Mouse (Mus musculus): Measurements from ENCODE around the gene Gm45194. TPM values are rescaled to one million over a fixed set of nuclear protein-coding genes. Genes with fewer than 3 reads are reported as not detected.

The Gm45194 gene
- polyA plus RNA-seq (2012; rRNA removed), result 0.11 and 0.46 TPM in 2 replicates

DNA sequence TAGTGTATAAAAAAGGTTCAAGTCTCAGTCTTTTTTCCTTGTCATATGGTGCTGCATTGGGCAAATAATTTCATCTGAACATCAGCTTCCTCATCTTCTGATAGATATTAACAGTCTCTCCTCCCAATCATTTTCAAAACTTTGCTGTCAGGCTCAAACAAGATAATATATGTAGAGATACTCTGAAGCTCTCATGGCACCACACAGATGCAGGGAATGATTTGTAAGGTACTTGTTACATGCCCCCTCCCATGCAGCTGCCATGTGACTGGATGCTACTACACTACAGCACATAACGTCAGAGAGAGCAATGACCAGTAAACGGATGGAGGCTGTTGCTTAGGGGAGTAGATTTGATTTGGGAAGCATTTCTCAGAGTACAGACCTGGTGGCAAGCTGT, at the start of gene Gm45194:
Gm45194 (plus strand) TSS at position 301 of the 400 bp plus-strand sequence.

DNA sequence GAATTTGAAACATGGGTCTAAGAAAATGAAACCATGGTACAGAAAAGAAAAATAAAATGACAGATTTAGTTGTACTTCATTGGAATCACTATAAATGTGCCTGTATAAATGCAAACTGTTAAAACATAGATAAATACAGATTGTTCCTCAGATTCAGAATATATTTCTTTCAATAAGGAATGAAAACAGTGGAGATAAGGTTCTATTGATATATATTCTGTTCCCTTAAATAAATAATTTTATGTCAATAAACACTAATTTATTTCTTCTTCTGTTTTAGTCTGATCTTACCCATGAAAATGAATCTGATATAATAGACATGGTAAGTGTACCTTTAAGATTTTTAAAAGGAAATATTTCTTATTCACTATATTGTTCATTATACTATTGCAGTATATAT, 119.5 kb downstream of the Gm45194 start, which contains the start of gene Tex16:
Tex16 (plus strand) TSS at position 301 of the 400 bp plus-strand sequence.

DNA sequence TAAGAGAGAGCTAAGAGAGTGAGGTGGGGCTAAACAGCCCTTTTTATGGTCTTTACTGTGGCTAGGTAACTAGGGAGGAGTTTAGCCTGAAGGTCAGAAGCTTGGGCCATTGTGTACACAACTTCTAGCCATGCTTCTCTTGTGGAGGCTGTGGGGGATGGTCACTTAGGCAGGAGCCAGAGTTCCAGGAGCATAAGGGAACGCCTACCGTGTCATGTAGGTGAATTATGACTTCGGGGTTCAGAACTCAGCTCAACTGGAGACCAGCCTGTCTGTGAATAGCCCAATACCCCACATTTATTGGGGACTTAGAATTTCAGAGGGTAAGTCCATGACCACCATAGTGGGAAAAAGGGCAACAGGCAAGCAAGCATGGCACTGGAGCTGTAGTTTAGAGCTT, 347.6 kb downstream of the Gm45194 start, which contains the start of gene 4933403O08Rik:
4933403O08Rik (plus strand) TSS at position 301 of the 400 bp plus-strand sequence.

Other genes starting within 250 kb of the Gm45194 start
- gene Hdx, start 194.3 kb upstream of the Gm45194 start, polyA plus RNA-seq (2012; rRNA removed), result 1.8 and 3.1 TPM in 2 replicates
- 0.04 and 0.14 TPM in 2 replicates for gene Tex16, start 119.6 kb downstream of the Gm45194 start, polyA plus RNA-seq (2012; rRNA removed)

Measured in central nervous system, embryonic 11.5 days (tissue).